Mouse (Mus musculus) megakaryocyte, embryonic 14.5 days (primary cell): Measurements from ENCODE around the gene Nudt22.

ENCODE experiments used
- FLI1 ChIP-seq: IDR thresholded peaks from 2 replicates; pipeline ENCODE4 v1.6.1; 2012; ENCODE audit warnings: low read length, inconsistent platforms, mixed read lengths
- GATA1 ChIP-seq: IDR thresholded peaks from 3 replicates; pipeline ENCODE4 v1.6.1; 2012; ENCODE audit warnings: mixed read lengths, low read length, inconsistent platforms, borderline replicate concordance

DNA sequence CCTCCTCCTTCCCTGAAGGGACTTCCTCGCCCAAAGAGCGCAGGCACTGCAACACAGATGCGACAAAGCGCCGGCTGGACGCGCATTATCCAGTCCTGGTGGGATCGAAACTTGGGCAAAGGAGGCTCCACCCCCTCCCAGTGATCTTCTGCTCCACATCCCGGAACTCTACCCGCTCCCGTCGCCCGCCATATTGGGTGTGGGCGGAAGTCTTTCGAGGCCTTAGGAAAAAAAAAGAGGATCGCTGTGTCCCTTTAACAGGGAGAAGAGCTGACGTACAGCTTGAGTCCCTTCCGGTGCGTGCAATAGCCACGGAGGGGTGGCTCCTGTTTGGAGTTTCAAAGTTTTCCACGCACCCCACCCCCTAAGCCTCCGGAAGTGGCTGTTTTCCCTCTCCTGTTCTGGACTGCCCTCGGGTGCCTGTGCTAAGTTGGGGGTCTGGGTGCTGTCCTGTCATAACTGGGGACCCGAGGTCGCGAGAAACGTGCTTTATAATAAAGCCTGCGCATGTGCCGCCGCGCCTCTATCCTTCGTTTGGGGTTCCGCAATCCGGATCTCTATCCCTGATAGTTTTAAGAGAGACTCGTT lies 44.4 kb downstream of the Nudt22 start:
- no peak for TF ChIP-seq GATA1
- TF ChIP-seq FLI1 = peak; percentile 54; the same call in 1 of the 2 replicates
